Mouse (Mus musculus) ovary, postnatal 10 days (tissue): ENCODE measurements around the gene Osbpl10.
"Not testable (repeated sequence)": the region's sequence is repeated elsewhere in the genome, so short reads cannot be mapped to it uniquely, and the experiment has no call there.

Experiments
- DNase-seq: peaks from one replicate; pipeline ENCODE4 v3.0.0; 2022; ENCODE audit warnings: low spot score

Gene Osbpl10

GRCm38 (mm10) chr9:114985741-114986140 is 7.4 kb downstream of the Osbpl10 start:
- DNase-seq, result no peak

GRCm38 (mm10) chr9:114986361-114986760 is 8.0 kb downstream of the Osbpl10 start:
- DNase-seq, result no peak

DNA sequence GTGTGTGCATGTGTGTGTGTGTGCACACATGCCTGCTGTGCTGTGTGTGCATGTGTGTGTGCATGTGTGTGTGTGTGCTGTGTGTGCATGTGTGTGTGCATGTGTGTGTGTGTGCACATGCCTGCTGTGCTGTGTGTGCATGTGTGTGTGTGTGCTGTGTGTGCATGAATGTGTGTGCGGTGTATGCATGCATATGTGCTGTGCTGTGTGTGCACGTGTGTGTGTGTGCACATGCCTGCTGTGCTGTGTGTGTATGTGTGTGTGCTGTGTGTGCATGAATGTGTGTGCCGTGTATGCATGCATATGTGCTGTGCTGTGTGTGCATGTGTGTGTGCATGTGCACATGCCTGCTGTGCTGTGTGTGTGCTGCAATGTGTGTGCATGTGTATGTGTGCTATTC is 9.7 kb downstream of the Osbpl10 start:
- no peak for DNase-seq

DNA sequence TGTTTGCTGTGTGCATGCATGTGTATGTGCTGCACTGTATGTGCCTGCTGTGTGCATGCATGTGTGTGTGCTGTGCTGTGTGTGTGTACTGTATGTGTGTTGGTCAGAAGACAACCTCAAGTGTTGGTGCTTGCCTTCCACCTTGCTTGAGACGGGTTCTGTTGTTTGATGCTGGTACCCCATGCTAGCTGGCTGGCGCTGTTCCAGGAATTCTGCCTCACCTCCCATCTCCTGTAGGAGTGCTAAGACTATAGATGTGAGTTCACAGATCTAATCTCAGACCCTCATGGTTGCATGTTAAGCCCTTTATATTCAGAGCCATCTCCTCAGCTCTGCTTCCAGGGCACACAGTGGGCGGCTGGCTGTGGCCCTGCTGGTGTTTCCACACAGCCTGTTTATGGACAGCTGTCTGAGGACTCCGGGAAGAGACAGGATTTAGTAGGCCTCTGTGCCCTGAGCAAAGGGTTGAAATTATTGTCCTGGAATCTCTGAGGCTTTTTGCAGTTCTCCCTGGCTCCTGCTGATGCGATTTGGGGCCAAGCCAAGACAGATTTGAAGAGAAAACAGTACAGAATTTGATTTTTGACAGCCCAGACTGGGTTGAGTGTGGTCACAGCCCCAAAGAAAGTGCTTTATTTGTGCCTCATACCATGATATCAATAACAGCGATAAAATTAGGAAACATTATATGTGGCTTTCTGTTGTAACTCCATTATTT is 10.4 kb downstream of the Osbpl10 start:
- no peak for DNase-seq

GRCm38 (mm10) chr9:114990421-114990820 is 12.1 kb downstream of the Osbpl10 start:
- DNase-seq, result no peak

DNA sequence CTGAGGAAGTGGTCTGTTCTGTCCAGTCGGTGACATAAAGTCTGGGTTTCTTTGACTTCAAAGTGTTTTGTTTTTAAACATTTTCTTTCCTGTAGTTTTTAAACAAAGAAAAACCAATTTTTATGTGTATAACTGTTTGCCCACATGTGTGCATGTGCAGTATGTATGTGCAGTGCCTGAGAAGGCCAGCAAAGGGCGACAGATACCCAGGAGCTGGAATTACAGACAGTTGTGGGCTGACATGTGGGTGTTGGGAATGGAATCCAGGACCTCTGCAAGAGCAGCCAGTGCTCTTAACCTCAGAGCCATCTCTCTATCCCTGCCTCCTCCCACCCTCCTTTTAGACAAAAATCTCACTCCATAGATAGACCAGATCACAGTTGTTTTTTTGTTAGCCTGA is 14.2 kb downstream of the Osbpl10 start:
- no peak for DNase-seq

DNA sequence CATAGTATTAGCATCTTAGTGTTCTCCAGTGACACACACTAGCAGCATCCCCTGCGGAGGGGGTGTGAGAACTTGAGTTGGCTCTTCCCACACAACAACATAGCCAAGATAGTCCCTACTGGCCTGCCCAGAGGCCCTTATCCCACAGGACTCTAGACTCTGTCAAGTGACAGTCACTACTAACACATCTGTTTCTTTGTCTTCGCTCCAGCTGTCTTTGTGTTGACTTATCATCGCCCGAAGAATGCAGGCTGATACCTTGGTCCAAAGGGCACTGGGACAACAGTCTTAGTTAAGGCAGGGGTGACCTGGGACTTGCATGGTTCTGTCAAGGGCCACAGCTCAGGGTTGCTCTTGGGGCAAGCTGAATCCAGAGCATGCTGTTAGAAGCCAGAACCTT is 16.9 kb downstream of the Osbpl10 start:
- DNase-seq, result no peak

DNA sequence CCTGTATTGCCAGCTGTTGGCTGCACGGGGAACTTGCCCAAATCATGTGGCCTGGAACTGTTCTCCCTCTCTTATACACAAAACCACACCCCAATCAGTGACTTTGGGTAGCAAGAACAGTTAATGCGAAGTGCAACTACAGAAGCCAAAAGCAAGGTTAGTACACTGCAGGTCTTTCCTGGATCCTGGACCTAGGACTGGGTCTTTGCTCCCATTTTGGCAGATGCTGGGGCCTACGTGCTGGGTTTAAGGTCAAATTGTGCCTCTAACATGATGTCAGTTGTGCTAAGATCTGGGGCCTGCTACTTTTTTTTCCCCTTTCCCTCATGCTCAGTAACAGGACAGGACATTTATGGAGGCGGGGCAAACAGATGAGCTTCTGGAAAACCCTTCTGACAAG is 17.3 kb downstream of the Osbpl10 start:
- DNase-seq, result no peak

DNA sequence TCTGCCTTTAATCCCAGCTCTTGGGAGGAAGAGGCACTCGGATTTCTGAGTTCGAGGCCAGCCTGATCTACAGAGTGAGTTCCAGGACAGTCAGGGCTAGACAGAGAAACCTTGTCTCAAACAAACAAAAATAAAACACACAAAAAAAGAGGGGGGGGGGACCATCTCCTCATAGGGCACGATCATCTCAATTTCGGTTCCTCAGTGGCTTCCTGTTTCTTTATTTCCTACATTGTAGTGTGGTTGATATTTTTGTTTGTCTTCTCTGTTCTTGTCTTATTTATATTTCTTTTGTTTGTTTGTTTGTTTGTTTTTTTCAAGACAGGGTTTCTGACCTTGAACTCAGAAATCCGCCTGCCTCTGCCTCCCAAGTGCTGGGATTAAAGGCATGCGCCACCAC is 18.1 kb downstream of the Osbpl10 start:
- no peak for DNase-seq

DNA sequence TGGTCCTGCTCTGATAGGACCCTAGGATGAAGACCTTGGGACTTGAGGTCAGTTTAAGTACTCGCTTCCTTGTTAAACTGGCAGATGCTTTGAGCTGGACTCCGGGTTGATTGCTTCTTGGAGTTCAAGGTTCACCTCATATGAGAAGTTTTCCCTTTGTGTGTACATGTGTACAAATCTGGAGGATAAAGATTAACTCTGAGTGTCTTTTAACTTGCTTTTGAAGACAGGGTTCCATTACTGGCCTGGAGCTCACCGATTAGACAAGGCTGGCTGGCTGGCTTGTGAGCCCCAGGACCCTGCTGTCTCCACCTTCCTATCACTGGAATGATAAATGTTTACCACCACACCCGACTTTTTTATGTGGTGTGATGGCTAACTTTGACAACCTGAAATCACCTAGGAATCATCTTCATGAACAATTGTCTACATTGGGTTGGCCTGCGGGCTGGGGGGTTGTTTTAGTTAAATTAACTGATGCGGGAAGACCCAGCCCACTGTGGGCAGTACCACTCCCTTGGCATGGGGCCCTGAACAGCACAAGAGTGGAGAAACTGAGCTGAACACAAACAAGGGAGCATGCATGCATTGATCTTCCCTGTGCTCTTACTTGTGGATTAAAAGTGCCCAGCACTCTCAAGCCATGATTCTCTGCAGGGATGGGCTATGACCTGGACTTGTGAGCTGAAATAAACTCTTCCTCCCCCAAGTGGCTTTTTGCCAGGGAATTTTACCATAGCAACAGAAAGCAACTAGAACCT is 20.8 kb downstream of the Osbpl10 start:
- no peak for DNase-seq

GRCm38 (mm10) chr9:114999771-115000146 is 21.4 kb downstream of the Osbpl10 start:
- no peak for DNase-seq

DNA sequence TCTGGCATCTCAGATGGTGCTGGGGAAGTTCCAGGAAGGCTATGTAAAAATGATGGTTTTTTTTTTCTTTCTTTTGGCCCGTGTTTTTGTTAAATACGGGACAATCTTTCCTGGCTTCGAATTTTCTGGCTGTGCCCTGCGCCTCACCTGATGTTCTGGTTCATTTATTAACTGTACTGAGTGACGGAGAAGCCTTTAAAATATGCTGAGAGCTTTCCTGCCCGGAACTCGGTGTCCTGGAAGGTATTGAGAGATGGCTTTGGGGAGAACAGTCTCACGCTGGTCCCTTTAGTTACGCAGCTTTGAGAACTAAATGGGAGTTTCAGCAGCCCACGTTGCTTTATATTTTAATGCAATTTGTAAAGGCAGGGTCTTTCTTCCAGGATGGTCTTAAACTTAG is 27.1 kb downstream of the Osbpl10 start:
- no peak for DNase-seq

DNA sequence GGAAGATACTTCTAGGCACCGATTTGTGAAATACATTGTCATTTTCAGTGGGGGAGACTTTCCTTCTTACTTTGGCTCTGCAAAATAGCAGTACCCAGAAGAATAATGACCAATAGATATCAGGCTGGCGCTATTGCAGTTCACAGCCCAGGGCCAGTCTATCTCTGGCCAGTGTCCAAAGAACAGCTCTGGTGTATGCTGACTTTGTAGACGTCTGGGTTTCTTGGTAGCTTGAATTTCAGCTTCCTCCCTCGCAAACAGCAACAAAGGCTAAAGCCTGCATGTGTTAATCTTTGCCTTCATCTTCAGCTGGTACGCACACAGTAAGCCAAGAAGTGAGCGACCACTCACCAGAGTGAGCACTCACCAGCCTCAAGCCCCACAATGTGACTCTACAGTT is 29.4 kb downstream of the Osbpl10 start:
- no peak for DNase-seq

DNA sequence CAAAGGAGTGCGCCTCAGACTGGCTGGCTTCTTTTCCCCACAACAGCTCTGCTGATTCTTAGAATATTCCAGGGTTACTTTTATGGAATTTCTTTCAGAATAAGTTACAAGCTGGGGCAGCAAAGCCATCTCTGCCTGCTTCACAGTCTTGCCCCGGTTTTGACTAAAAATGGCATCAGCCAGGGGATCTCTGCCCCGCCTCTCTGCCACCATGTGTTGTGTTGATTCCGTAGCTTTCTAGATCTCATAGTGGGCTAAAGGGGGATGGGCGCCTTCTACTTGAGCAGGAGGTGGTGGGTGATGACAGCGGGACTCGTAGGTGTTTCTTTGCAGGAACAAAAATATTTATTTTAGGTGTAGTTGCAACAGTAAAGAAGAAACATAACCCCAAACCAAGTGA is 29.8 kb downstream of the Osbpl10 start:
- DNase-seq, result no peak

- DNase-seq, result no peak
Observed at GRCm38 (mm10) chr9:115012367-115012766, 34.0 kb downstream of the Osbpl10 start.

GRCm38 (mm10) chr9:115020141-115020540 is 41.8 kb downstream of the Osbpl10 start:
- DNase-seq, result no peak

DNA sequence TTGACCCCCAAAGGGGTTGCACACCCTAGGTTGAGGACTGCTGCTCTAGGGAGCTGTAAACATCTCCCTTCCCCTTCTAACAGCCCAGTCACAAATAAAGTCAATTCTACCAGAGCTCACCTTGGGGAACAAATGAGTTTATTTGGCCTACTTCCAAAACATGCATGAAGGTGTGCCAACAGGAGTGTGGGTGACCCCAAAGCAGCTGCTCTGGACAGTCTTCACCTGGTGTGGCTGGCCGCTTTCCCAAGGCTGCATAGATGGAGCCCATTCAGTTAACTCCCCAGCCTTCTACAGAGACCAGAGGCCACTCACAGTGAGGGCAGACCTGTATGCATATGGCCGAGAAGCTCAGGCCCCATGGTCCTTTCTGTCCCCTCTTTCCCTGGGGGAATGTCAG is 43.0 kb downstream of the Osbpl10 start:
- DNase-seq, result no peak

DNA sequence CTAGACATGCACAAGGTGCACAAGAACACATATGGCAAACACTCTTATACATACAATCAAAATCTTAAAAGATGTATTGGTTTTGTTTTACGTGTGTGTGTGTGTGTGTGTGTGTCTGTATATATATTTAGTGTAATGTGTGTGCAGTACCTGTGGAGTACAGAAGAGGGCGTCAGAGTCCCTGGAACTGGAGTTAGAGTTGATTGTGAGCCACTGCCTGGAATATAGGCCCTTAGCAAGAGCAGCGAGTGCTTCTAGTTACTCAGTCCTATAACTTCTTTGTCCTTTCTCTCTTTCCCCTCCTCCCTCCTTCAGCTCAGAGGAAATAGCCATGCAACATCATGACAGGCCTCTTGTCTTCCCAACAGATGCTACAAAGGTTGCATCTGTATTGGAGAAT is 44.8 kb downstream of the Osbpl10 start:
- no peak for DNase-seq

DNA sequence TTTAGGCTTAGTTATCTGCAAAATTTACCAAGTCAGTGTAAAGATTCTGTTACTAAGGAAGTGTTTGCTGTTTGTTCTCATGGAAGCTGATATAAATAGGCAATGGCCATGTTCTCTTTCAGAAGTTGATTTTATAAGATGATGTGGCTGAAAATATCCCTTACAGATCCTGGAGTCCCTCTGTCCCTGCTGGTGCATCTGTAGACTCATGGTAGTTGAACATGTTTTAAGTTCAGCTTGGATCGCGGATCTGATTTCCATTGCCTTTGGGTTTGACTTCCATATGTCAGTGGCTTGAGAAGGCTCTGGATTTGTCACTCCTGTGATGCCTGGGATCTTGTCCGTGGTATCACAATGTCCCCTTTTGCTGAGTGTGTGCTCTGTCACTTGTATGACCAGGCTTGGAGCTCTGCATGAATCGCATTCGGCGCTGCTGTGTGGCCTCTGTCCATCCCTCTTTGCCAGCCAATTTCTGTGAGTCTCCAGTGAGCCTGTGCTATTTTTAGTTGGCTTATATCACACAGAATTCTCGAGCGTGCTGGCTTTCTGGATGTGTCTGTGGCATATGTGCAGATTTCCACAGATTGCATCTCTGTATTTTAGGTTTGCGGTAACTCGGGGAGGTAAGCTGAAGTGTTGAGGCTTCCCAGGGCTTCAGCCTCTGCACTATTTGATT is 45.5 kb downstream of the Osbpl10 start:
- no peak for DNase-seq

GRCm38 (mm10) chr9:115029307-115029706 is 50.9 kb downstream of the Osbpl10 start:
- no peak for DNase-seq

DNA sequence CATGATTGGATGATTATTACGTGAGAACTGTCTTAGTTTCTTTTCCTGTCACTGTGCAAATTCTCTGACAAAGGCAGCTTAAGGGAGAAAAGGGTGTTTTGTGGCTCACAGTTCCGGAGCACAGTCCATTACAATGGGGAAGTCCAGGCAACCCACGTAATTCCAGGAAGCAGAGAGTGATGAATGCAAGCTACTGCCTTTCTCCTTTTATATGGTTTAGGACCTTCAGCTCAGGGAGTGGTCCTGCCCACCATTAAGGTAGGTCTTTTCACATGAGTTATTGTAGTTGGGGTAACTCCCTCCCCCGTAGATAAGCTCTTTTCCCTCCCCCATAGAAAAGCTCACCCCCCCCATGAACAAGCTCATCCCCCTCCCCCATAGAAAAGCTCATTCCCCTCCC is 52.2 kb downstream of the Osbpl10 start:
- no peak for DNase-seq

DNA sequence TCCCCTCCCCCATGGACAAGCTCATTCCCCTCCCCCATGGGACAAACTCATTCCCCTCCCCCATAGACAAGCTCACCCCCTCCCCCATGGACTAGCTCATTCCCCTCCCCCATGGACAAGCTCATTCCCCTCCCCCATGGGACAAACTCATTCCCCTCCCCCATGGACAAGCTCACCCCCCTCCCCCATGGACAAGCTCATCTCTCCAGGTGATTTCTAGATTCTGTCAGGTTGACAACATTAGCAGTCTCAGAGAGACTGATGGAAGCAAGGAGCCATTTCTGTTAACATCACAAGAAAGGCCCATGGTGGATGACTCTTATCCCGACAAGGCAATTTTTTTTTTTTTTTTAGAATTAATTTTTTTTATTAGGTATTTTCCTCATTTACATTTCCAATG is 52.7 kb downstream of the Osbpl10 start:
- DNase-seq, result not testable (repeated sequence)

- no peak for DNase-seq
Observed at GRCm38 (mm10) chr9:115032786-115033185, 54.4 kb downstream of the Osbpl10 start.
